Mouse (Mus musculus) T-helper 1 cell (primary cell): ENCODE results near the gene Spn.

ENCODE experiments used
- in situ Hi-C: fragments of 300-600 bp; cut with MboI, MseI; formaldehyde crosslinking; loops from one replicate; pipeline ENCODE4 v1.15.1; 2025; ENCODE audit warnings: high pct_unique_total_duplicates

Spn gene

DNA sequence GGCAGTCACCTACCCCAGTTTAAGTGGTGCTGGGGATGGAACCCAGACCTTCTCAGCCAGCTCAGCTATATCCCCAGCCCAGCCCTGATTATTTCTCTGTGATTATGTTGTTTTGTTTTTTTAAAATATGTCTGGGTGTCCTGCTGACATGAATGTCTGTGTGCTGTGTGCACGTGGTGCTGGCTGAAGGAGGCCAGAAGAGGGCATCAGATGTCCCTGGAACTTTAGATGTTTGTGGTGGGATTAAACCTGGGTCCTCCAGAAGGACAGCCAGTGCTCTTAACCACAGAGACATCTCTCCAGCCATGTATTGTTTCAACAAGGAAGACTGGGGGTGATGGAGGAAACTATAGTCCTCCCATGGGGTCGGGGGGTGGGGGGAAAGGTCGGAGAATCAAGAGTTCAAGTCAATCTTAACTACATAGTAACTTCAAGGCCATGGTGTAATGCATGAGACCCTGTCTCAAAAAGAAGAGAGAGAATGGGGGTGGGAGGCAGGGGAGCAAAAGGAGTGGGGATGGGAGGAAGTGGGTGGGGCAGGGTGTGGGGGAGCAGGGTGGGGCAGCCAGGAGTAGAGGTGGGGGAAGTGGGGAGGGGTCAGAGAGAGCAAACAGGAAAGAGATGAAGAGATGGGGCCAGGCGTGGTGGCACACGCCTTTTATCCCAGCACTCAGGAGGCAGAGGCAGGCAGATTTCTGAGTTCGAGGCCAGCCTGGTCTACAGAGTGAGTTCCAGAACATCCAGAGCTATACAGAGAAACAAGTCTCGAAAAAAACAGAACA is 3.2 kb upstream of the Spn start:
- in situ Hi-C loops, result no loop called here

- in situ Hi-C loops, result loop anchor here (5.0 kb wide), 1 partner anchor 58 kb away; the partner anchor contains the start of gene Cd2bp2
These were observed 1.9 kb upstream of the Spn start for GRCm38 (mm10) chr7:127139562-127139961.

DNA sequence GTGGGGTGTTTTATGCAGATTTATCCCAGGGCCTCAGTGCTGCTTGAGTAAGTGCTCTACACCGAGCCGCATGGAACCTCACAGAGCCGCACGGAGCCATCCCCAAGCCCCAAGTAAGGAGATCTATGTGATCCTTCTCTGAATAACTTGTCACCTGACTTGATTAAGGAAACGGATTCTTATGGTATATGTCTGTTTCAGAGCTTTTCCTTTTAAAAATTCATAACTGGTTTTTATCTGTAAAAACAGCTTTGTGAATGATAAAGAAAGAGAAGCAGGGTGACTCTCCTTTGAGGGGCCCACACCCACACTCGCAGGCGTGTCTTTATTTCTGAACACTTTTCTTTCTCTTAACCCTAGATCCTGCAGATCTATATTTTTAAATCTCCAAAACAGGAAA is 1.5 kb upstream of the Spn start:
- in situ Hi-C loops, result loop anchor here (5.0 kb wide), 1 partner anchor 58 kb away; the partner anchor contains the start of gene Cd2bp2

DNA sequence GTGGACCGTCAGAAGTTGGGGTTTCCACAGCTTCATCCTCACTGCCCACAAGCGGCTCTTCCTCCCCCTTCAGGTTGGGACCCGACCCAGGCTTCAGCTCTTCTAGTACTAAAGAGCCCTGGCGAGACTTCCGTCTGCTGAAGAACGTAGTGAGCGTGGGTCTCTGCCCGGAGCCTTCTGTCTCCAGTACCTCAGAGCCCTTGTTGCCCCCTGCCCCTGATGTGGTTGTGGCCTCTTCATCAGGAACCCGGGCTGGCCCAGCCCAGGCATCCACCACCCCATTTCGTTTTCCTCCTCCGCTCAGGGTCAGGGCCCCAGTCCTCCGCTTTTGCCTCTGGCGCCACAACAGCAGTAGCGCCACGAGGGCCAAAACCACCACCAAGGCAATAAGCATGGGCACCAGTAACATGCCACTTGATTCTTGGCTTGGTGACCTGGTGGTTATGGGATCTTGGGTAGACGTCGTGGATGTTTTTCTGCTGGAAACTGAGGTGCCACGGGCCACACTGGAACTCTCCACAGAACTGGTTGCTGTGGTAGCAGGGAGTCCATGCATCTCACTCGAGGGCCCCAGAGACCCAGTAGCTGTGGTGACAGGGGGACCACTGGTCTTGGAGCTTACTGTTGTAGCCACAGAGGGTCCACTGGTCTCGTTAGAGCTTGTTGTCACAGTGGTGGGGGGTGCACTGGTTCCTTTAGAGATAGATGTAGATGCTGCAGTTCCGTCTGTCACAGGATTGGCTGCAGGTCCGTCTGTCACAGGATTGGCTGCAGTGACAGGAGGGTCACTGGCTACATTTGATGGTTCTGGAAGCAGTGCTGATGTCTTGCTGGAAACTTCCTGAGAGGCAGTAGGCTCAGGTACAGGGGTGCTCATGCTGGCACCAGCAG is 1.2 kb downstream of the Spn start:
- in situ Hi-C loops, result loop anchor here (5.0 kb wide), 1 partner anchor 61 kb away; the partner anchor contains the start of gene Cd2bp2

GRCm38 (mm10) chr7:127134821-127135447 is 2.7 kb downstream of the Spn start:
- in situ Hi-C loops, result loop anchor here (5.0 kb wide), 1 partner anchor 62 kb away; the partner anchor contains the start of gene Cd2bp2

DNA sequence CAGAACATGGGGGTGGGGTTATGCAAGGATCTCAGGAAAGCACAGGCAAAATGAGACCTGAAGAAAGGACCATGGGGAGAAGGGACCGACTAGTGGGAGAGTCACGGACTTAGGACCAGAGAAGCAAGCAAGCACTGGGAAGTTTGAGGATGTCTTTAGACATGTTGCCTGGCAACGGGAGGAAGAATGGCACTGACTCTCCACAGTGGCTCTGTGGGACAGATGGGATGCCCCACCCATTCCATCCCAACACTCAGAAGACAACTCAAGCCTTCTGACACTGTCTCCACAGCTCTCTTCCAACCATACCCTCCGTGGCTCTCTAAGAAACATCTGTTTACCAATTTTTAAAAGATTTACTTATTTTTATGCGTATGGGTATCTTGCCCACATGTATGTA is 4.5 kb downstream of the Spn start:
- in situ Hi-C loops, result no loop called here

DNA sequence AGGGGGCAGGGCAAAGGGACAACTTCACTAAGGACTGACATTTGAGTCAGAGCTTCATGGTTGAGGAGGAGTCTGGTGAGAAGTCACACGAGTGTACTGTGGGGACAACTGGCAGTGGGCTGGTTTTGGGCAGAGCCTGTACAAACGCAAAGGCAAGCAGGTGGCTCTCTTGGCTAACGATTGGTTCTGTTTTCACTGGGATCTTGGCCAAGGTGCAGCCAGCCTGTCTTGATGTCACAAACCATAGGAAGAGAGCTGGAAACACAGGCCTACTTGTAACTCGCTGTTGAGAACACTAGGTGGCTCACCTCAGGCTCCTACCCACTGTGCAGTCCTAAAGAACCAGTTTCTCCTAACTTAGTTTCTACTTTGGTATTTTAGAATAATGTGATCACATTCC is 8.0 kb downstream of the Spn start:
- in situ Hi-C loops, result no loop called here

- in situ Hi-C loops, result no loop called here
These were observed 15.7 kb downstream of the Spn start, which contains the start of gene Qprt for GRCm38 (mm10) chr7:127121911-127122270. TSS of gene Qprt (minus strand) at chr7:127122226.

GRCm38 (mm10) chr7:127121061-127121910 is 16.3 kb downstream of the Spn start:
- in situ Hi-C loops, result no loop called here

- in situ Hi-C loops, result no loop called here
These were observed 18.8 kb downstream of the Spn start for GRCm38 (mm10) chr7:127118671-127119445.

DNA sequence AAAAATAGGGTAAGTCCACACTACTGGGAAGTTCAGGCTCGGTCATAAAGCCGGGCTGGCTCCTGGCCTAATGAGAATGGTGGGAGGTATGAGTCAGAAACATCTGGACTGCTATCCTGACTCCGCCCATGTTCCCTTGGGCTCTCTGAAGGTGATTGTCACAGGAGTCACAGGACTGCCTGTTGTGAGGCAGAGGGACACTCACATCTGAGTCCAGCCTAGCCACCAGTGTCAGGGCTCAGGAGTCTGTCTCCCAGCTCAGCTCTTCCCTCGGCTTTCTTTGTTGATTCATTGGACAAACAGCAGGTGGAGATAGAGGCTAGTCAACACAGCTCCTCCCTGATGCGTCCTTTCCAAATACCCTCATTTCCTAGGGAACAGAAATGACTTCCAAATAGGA is 19.7 kb downstream of the Spn start:
- in situ Hi-C loops, result no loop called here

DNA sequence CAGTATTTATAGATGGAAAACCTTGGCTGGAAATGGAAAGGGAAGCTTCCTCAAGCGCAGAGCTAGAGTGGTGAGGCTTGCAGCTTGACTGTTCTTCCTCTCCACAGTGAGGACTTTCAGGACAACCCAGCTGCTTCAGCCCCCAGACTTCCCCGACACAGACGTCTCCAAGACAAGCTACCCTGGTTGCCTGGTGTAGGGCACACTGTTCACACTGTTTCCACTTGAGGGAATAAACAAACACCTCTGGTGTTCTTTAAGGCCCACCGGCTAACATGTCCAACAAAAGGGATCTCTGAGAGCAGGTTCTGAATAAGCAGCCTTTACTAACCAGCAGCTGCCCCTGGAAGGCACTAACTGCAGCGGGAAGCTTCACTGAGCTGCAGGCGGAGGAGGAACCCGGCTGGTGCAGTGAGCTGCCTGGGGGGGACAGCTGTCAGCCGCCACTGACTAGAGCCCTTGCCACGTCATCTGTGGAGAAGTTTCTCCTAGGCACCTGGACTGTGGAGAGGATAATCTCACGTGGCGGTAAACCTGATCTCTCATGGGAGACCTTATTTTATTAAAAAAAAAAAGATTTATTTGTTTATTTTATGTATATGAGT is 21.2 kb downstream of the Spn start:
- in situ Hi-C loops, result no loop called here

DNA sequence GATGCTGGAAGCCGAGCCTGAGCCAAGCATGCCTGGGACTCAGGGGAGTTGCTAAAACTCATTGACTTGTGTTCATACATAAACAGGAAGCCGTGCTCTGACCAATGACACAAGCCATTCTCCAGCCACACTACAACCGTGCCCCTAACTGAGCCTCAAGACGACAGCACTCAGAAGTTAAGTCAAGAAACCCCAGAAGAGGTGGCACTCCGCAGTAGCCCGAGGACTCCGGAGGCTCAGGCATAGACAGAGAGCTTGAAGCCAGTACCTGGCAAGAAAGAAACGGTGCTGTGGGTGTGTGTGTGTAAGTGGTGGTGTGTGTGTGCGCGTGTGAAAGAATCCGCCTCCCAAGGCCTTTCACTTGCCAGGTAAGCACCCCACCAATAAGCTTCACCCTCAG is 22.7 kb downstream of the Spn start:
- in situ Hi-C loops, result no loop called here

DNA sequence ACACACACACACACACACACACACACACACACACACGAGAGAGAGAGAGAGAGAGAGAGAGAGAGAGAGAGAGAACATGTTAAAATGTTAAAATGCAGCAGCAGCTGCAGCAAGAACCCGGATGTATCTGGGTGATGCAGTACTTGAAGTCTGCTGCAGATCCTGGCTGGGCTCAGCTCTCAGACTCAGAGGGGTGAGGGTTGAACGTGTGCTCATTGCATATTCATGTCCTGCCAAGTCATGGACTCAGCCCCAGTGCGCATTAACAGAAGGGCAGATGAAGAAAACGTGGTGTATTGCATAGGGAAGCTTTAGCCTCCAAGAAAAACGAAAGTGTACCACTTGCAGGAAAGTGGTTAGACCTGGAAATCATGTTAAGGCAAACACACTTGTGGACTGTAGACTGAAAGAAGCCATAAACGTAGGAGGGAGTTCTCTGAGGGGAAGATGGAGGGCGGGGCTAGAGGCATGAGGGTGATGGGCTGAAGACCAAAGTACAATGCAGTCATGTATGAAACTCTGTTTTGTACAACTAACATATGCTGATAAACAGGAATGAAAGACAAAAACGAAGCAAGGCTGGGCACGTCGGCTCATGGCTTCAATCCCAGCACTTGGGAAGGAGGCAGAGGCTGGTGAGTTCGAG is 23.9 kb downstream of the Spn start:
- in situ Hi-C loops, result no loop called here

- in situ Hi-C loops, result no loop called here
These were observed 24.6 kb downstream of the Spn start for GRCm38 (mm10) chr7:127112921-127113597.

GRCm38 (mm10) chr7:127112251-127112841 is 25.3 kb downstream of the Spn start:
- in situ Hi-C loops, result no loop called here

DNA sequence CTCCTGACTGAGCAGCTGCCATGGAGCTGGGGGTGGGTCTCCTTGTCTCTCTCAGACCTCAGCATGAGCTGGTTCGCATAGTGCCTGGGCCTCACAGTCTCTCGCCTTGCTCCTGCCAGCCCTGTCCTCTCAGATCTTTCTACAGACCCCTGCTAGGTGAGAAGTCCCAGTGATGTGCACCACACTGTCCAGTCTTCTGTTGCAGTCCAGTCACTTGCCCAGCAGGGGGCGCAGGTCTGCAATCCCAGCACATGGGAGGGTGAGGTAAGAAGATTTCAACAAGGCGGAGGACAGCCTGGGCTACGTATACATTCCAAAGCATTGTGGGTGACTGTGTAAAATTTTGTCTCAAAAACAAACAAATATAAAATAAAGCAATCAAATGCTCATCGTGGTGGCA is 26.2 kb downstream of the Spn start:
- in situ Hi-C loops, result no loop called here

DNA sequence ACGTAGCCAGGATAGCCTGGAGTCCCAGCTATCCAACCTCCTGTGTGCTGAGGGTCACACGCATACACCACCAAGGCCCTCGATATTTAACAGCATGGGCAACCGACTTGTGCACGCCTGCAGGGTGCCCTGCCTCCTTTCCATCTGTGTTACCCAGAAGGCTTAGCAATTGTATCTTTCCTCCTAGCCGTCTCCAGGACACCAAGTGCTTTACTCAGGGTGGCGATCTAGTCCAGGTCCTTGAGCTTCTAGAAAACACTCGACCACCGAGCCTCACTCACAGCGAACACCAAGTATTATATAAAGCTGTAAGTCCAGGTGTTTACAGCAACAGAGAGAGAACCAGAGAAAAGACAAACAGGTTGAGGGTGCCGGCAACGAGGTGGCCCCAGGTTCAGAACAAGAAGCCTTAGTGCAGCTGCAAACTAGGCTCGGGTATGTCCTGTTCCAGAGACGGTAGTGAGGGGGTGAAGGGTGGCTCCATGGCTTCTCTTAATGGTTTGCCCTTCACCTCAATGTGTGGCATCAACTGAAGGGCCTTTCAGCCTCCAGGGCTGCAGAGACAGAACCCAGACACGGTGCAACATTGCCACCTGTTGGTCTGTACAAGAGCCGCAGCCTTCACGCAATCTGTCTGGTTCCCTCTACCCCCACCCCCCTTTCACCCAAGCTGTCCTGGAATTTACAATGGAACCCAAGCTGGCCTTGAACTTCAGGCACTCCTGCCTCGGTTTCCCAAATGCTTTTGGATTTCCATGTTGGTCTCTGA is 27.2 kb downstream of the Spn start:
- in situ Hi-C loops, result no loop called here
